Mouse (Mus musculus) brain, adult 2 months (tissue): ENCODE results near the gene Nup88.
"Not testable (repeated sequence)": the region's sequence is repeated elsewhere in the genome, so short reads cannot be mapped to it uniquely, and the experiment has no call there.

ENCODE experiments used
- DNase-seq: peaks from one replicate; pipeline ENCODE4 v3.0.0; 2011; ENCODE audit warnings: low read depth, low spot score

The Nup88 gene

GRCm38 (mm10) chr11:70969271-70969794 lies 440 bp downstream of the Nup88 start:
- no peak for DNase-seq

- no peak for DNase-seq
Observed at GRCm38 (mm10) chr11:70964222-70964907, 5.4 kb downstream of the Nup88 start.

GRCm38 (mm10) chr11:70960786-70961554 lies 8.8 kb downstream of the Nup88 start:
- peak; percentile 79 for DNase-seq

- no peak for DNase-seq
Observed at GRCm38 (mm10) chr11:70954711-70955110, 15.1 kb downstream of the Nup88 start.

GRCm38 (mm10) chr11:70944935-70945817 lies 24.6 kb downstream of the Nup88 start:
- DNase-seq: peak; percentile 55

GRCm38 (mm10) chr11:70943651-70944050 lies 26.1 kb downstream of the Nup88 start:
- DNase-seq: no peak

- peak; percentile 30 for DNase-seq
Observed at GRCm38 (mm10) chr11:70942596-70942995, 27.2 kb downstream of the Nup88 start.

- DNase-seq: peak; percentile 17
Observed at GRCm38 (mm10) chr11:70935316-70935715, 34.5 kb downstream of the Nup88 start.

- DNase-seq: no peak
Observed at GRCm38 (mm10) chr11:70931461-70931860, 38.3 kb downstream of the Nup88 start.

- DNase-seq: no peak
Observed at GRCm38 (mm10) chr11:70919524-70919923, 50.2 kb downstream of the Nup88 start.

- DNase-seq: peak; percentile 86
Observed at GRCm38 (mm10) chr11:70917896-70918295, 51.9 kb downstream of the Nup88 start.

- DNase-seq: no peak
Observed at GRCm38 (mm10) chr11:70911920-70912319, 57.9 kb downstream of the Nup88 start.

- no peak for DNase-seq
Observed at GRCm38 (mm10) chr11:70911323-70911722, 58.5 kb downstream of the Nup88 start.

- peak; percentile 68 for DNase-seq
Observed at GRCm38 (mm10) chr11:70906681-70907080, 63.1 kb downstream of the Nup88 start.

- not testable (repeated sequence) for DNase-seq
Observed at GRCm38 (mm10) chr11:70898182-70898581, 71.6 kb downstream of the Nup88 start.

- no peak for DNase-seq
Observed at GRCm38 (mm10) chr11:70897680-70898079, 72.1 kb downstream of the Nup88 start.
